Mouse (Mus musculus) E14TG2a.4 (cell line): Measurements from ENCODE around the gene Med10.

ENCODE experiments used
- CTCF ChIP-seq: conservative IDR thresholded peaks from 2 replicates; pipeline ENCODE4 v1.5.1; 2014; ENCODE audit warnings: low read length
- POU5F1 ChIP-seq: IDR thresholded peaks from 2 replicates; pipeline ENCODE4 v1.6.1; 2014; ENCODE audit warnings: low read length, borderline replicate concordance

DNA sequence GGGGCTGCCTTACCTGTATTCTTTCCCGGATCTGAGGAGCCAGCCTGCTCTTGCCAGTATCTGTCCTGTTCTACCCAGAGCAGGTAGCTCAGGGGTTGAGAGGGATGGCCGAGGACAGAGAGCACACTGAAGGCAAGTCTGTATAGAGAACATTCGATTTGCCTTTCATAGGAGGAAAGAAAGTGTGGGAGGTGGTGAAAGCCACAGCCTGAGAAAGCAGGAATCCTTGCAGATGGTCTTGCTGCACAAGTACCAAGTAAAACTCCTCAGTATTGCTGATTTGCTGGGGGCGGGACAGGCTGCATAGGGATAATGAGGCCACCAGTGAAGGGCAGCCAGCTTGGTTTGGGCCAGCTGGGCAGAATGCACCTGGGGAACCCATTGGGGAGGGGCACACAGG lies 16.1 kb downstream of the Med10 start:
- TF ChIP-seq CTCF (no peak), POU5F1 (no peak)
